Mouse (Mus musculus) stomach, embryonic 14.5 days (tissue): ENCODE measurements around the gene Kcnma1. TPM values are rescaled to one million over a fixed set of nuclear protein-coding genes. Genes with fewer than 3 reads are reported as not detected.
A peak's percentile ranks its signal among the peaks of the same experiment; 100 is the strongest.

ENCODE experiments used
- ATAC-seq: fragments of 200-750 bp; cut with Nextera tagmentation; 2 replicates; pipeline ENCODE4 v1.8.0; 2017; ENCODE audit warnings: low read depth, moderate TSS enrichment; ENCODE audit not compliant: insufficient number of reproducible peaks, insufficient read depth, low FRiP score
- H3K27ac ChIP-seq: fragments of 300-500 bp; sonication (generic); 2 replicates; pipeline ENCODE4 v1.5.1; 2014; ENCODE audit warnings: mild to moderate bottlenecking, low read length, moderate library complexity, mixed read lengths
- H3K27me3 ChIP-seq: fragments of 300-500 bp; sonication (generic); 2 replicates; pipeline ENCODE4 v1.6.1; 2014; ENCODE audit warnings: low read length, control low read depth, mixed read lengths; ENCODE audit not compliant: control insufficient read depth, insufficient read depth
- H3K36me3 ChIP-seq: fragments of 300-500 bp; sonication (generic); 2 replicates; pipeline ENCODE4 v1.6.1; 2014; ENCODE audit warnings: mild to moderate bottlenecking, control low read depth, low read length, moderate library complexity, mixed read lengths; ENCODE audit not compliant: control insufficient read depth, insufficient read depth
- H3K4me1 ChIP-seq: fragments of 300-500 bp; sonication (generic); 2 replicates; pipeline ENCODE4 v1.6.1; 2014; ENCODE audit warnings: low read length, control low read depth, mixed read lengths; ENCODE audit not compliant: control insufficient read depth, insufficient read depth
- H3K4me2 ChIP-seq: fragments of 300-500 bp; sonication (generic); replicated peaks from 2 replicates; pipeline ENCODE4 v1.6.1; 2014; ENCODE audit warnings: low read depth, low read length, control low read depth
- H3K4me3 ChIP-seq: fragments of 300-500 bp; sonication (generic); 2 replicates; pipeline ENCODE4 v1.5.1; 2014; ENCODE audit warnings: low read depth, low read length, control low read depth
- H3K9ac ChIP-seq: fragments of 300-500 bp; sonication (generic); replicated peaks from 2 replicates; pipeline ENCODE4 v1.6.1; 2014; ENCODE audit warnings: low read depth, mild to moderate bottlenecking, control low read depth, low read length, moderate library complexity, mixed read lengths
- H3K9me3 ChIP-seq: fragments of 300-500 bp; sonication (generic); 2 replicates; pipeline ENCODE4 v1.6.1; 2016; ENCODE audit warnings: low read depth, low read length, control low read depth; ENCODE audit not compliant: control insufficient read depth
- WGBS: fragments of 180-500 bp; shearing (Covaris S2); extraction: QIAGEN DNeasy Blood & Tissue Kit; methylation state at CpG from one replicate; pipeline ENCODE4 v1.1.7; 2014; 5-methylcytosine and 5-hydroxymethylcytosine counted together
- polyA plus RNA-seq: library from polyadenylated mRNA; unstranded; fragments of >200 nt; fragmentation: Nextera tagmentation; extraction: Ambion mirVana; gene quantifications from 2 replicates; pipeline ENCODE4 v1.2.1, GENCODE M21; 2014

The Kcnma1 gene
- polyA plus RNA-seq, 1 experiment from 2014 or later, result 14.4 TPM

GRCm38 (mm10) chr14:23496236-23496740 is 518.0 kb downstream of the Kcnma1 start:
- no peaks in the 10 kb centered on the region for H3K9me3 ChIP-seq
- H3K27me3 ChIP-seq, result no peaks in the 10 kb centered on the region
- H3K4me1 ChIP-seq, result 0 out of 2 replicates have a peak, but pooled peaks cover 2% of the 10 kb centered on the region
- no peak overlapping the region for H3K9ac ChIP-seq
- WGBS, result 61% methylated on average over 4 of the region's 4 CpGs
- no peak for ATAC-seq
- H3K4me2 ChIP-seq, result no peak overlapping the region
- no peak overlapping the region for H3K4me3 ChIP-seq
- no peaks in the 10 kb centered on the region for H3K36me3 ChIP-seq
- H3K27ac ChIP-seq, result no peak overlapping the region

- WGBS, result 64% methylated on average over 3 of the region's 3 CpGs
- no peak for ATAC-seq
- H3K27me3 ChIP-seq, result no peaks in the 10 kb centered on the region
- 0 out of 2 replicates have a peak, but pooled peaks cover 2% of the 10 kb centered on the region for H3K4me1 ChIP-seq
- no peaks in the 10 kb centered on the region for H3K9me3 ChIP-seq
- H3K9ac ChIP-seq, result no peak overlapping the region
- no peak overlapping the region for H3K4me2 ChIP-seq
- H3K27ac ChIP-seq, result no peak overlapping the region; the same call in 1 of the 2 replicates
- H3K36me3 ChIP-seq, result no peaks in the 10 kb centered on the region
- no peak overlapping the region for H3K4me3 ChIP-seq
These were observed 519.8 kb downstream of the Kcnma1 start for GRCm38 (mm10) chr14:23494496-23494800.

GRCm38 (mm10) chr14:23493750-23494495 is 520.4 kb downstream of the Kcnma1 start:
- Histone ChIP-seq H3K27me3 (no peaks in the 10 kb centered on the region), H3K9ac (no peak overlapping the region), H3K36me3 (no peaks in the 10 kb centered on the region), H3K9me3 (no peaks in the 10 kb centered on the region), H3K4me1 (0 out of 2 replicates have a peak, but pooled peaks cover 2% of the 10 kb centered on the region), H3K27ac (peak overlapping the region; percentile 44; the same call in 1 of the 2 replicates), H3K4me2 (no peak overlapping the region), H3K4me3 (no peak overlapping the region)
- WGBS, result 62% methylated on average over 8 of the region's 8 CpGs
- ATAC-seq, result no peak

GRCm38 (mm10) chr14:23492581-23493360 is 521.5 kb downstream of the Kcnma1 start:
- H3K4me2 ChIP-seq, result no peak overlapping the region
- 0 out of 2 replicates have a peak, but pooled peaks cover 2% of the 10 kb centered on the region for H3K4me1 ChIP-seq
- no peak overlapping the region for H3K27ac ChIP-seq
- no peak overlapping the region for H3K9ac ChIP-seq
- ATAC-seq, result no peak
- no peak overlapping the region for H3K4me3 ChIP-seq
- 90% methylated on average over 9 of the region's 9 CpGs for WGBS
- H3K36me3 ChIP-seq, result no peaks in the 10 kb centered on the region
- no peaks in the 10 kb centered on the region for H3K9me3 ChIP-seq
- H3K27me3 ChIP-seq, result no peaks in the 10 kb centered on the region

- Histone ChIP-seq H3K9ac (no peak overlapping the region), H3K4me3 (no peak overlapping the region), H3K4me2 (no peak overlapping the region), H3K4me1 (0 out of 2 replicates have a peak, but pooled peaks cover 2% of the 10 kb centered on the region), H3K27me3 (no peaks in the 10 kb centered on the region), H3K27ac (no peak overlapping the region), H3K9me3 (no peaks in the 10 kb centered on the region), H3K36me3 (no peaks in the 10 kb centered on the region)
- ATAC-seq, result no peak
- 24% methylated on average over 2 of the region's 2 CpGs for WGBS
These were observed 522.9 kb downstream of the Kcnma1 start for GRCm38 (mm10) chr14:23491359-23491758.

- Histone ChIP-seq H3K27me3 (no peaks in the 10 kb centered on the region), H3K9ac (no peak overlapping the region), H3K36me3 (no peaks in the 10 kb centered on the region), H3K4me2 (no peak overlapping the region), H3K4me3 (no peak overlapping the region), H3K9me3 (no peaks in the 10 kb centered on the region), H3K4me1 (no peaks in the 10 kb centered on the region), H3K27ac (no peak overlapping the region)
- 67% methylated on average over 1 of the region's 1 CpGs for WGBS
- ATAC-seq, result no peak
These were observed 527.6 kb downstream of the Kcnma1 start for GRCm38 (mm10) chr14:23486687-23487086.

GRCm38 (mm10) chr14:23485802-23486500 is 528.3 kb downstream of the Kcnma1 start:
- no peak overlapping the region for H3K9ac ChIP-seq
- 34% methylated on average over 7 of the region's 7 CpGs for WGBS
- no peaks in the 10 kb centered on the region for H3K9me3 ChIP-seq
- no peak overlapping the region for H3K27ac ChIP-seq
- H3K36me3 ChIP-seq, result no peaks in the 10 kb centered on the region
- H3K4me3 ChIP-seq, result no peak overlapping the region
- no peaks in the 10 kb centered on the region for H3K4me1 ChIP-seq
- no peak overlapping the region for H3K4me2 ChIP-seq
- ATAC-seq, result no peak
- H3K27me3 ChIP-seq, result no peaks in the 10 kb centered on the region

GRCm38 (mm10) chr14:23475129-23475528 is 539.2 kb downstream of the Kcnma1 start:
- no peaks in the 10 kb centered on the region for H3K36me3 ChIP-seq
- H3K9ac ChIP-seq, result no peak overlapping the region
- no peaks in the 10 kb centered on the region for H3K9me3 ChIP-seq
- H3K4me2 ChIP-seq, result no peak overlapping the region
- no peak overlapping the region for H3K27ac ChIP-seq
- H3K4me3 ChIP-seq, result no peak overlapping the region
- no peaks in the 10 kb centered on the region for H3K4me1 ChIP-seq
- no peaks in the 10 kb centered on the region for H3K27me3 ChIP-seq
- 84% methylated on average over 4 of the region's 4 CpGs for WGBS
- ATAC-seq, result no peak
